Mouse (Mus musculus) heart, adult 8-10 months (tissue): ENCODE results near the gene Erich3. TPM values are rescaled to one million over a fixed set of nuclear protein-coding genes. Genes with fewer than 3 reads are reported as not detected.

Experiments
- DNase-seq: peaks from one replicate; pipeline ENCODE4 v3.0.0; 2022; ENCODE audit warnings: low spot score
- total RNA-seq, 4 experiments: library from RNA; stranded (reverse); gene quantifications; 2 replicates each; pipeline ENCODE4 v1.2.4; 2022

The Erich3 gene
- total RNA-seq, 4 experiments from 2014 or later = 0.08 to 0.35 (median 0.20) TPM

GRCm38 (mm10) chr3:154673326-154673725 is 9.7 kb downstream of the Erich3 start:
- DNase-seq = no peak

- no peak for DNase-seq
Measured at GRCm38 (mm10) chr3:154682570-154682969, 18.9 kb downstream of the Erich3 start.

- no peak for DNase-seq
Measured at GRCm38 (mm10) chr3:154683667-154684066, 20.0 kb downstream of the Erich3 start.

- no peak for DNase-seq
Measured at GRCm38 (mm10) chr3:154690260-154690659, 26.6 kb downstream of the Erich3 start.

GRCm38 (mm10) chr3:154691897-154692571 is 28.4 kb downstream of the Erich3 start:
- DNase-seq = peak; percentile 84

GRCm38 (mm10) chr3:154692572-154692922 is 28.9 kb downstream of the Erich3 start:
- no peak for DNase-seq

- DNase-seq = no peak
Measured at GRCm38 (mm10) chr3:154693902-154694301, 30.2 kb downstream of the Erich3 start.

- no peak for DNase-seq
Measured at GRCm38 (mm10) chr3:154696611-154697010, 33.0 kb downstream of the Erich3 start.

GRCm38 (mm10) chr3:154698907-154699306 is 35.2 kb downstream of the Erich3 start:
- no peak for DNase-seq

- no peak for DNase-seq
Measured at GRCm38 (mm10) chr3:154700296-154700695, 36.6 kb downstream of the Erich3 start.

- DNase-seq = no peak
Measured at GRCm38 (mm10) chr3:154700735-154701134, 37.1 kb downstream of the Erich3 start.

GRCm38 (mm10) chr3:154704755-154705154 is 41.1 kb downstream of the Erich3 start:
- no peak for DNase-seq

- no peak for DNase-seq
Measured at GRCm38 (mm10) chr3:154708150-154708549, 44.5 kb downstream of the Erich3 start.

- DNase-seq = peak; percentile 31
Measured at GRCm38 (mm10) chr3:154723198-154723597, 59.5 kb downstream of the Erich3 start.

- DNase-seq = no peak
Measured at GRCm38 (mm10) chr3:154731431-154731830, 67.8 kb downstream of the Erich3 start.

- DNase-seq = no peak
Measured at GRCm38 (mm10) chr3:154741496-154741895, 77.8 kb downstream of the Erich3 start.

- DNase-seq = no peak
Measured at GRCm38 (mm10) chr3:154742927-154743326, 79.3 kb downstream of the Erich3 start.

GRCm38 (mm10) chr3:154744317-154744716 is 80.7 kb downstream of the Erich3 start:
- DNase-seq = no peak

- peak; percentile 10 for DNase-seq
Measured at GRCm38 (mm10) chr3:154754505-154754904, 90.8 kb downstream of the Erich3 start.

GRCm38 (mm10) chr3:154755225-154755624 is 91.6 kb downstream of the Erich3 start:
- DNase-seq = no peak

- DNase-seq = no peak
Measured at GRCm38 (mm10) chr3:154758089-154758488, 94.4 kb downstream of the Erich3 start.

GRCm38 (mm10) chr3:154761108-154761507 is 97.4 kb downstream of the Erich3 start:
- DNase-seq = no peak

- DNase-seq = no peak
Measured at GRCm38 (mm10) chr3:154763374-154763773, 99.7 kb downstream of the Erich3 start.

- DNase-seq = peak; percentile 14
Measured at GRCm38 (mm10) chr3:154764115-154764514, 100.5 kb downstream of the Erich3 start.
